Mouse (Mus musculus): ENCODE data around the gene Dnah17. TPM values are rescaled to one million over a fixed set of nuclear protein-coding genes. Genes with fewer than 3 reads are reported as not detected.
A peak's percentile ranks its signal among the peaks of the same experiment; 100 is the strongest.

Dnah17 gene
- polyA plus RNA-seq, 1 experiment from 2014 or later: 0.13 TPM

GRCm38 (mm10) chr11:118009865-118010571, 120.4 kb downstream of the Dnah17 start:
- WGBS: 43% methylated on average over 4 of the region's 4 CpGs
- Histone ChIP-seq H3K4me1 (ENCODE audit: control insufficient read depth, insufficient read depth, low read length) (peaks cover 57% of the 10 kb centered on the region), H3K27ac (ENCODE audit: low read length) (peak overlapping the region; percentile 38), H3K9me3 (ENCODE audit: control insufficient read depth, low read length) (no peaks in the 10 kb centered on the region), H3K9ac (ENCODE audit: low read depth, low read length) (peak overlapping the region; percentile 34; the same call in 1 of the 2 replicates), H3K36me3 (ENCODE audit: control insufficient read depth, insufficient read depth, low read length) (peaks cover 4% of the 10 kb centered on the region; the same call in 1 of the 2 replicates), H3K27me3 (replicated peaks; ENCODE audit: control insufficient read depth, insufficient read depth, low read length) (no peaks in the 10 kb centered on the region), H3K4me3 (ENCODE audit: low read length) (no peak overlapping the region), H3K4me2 (ENCODE audit: low read depth, low read length) (no peak overlapping the region)
- peak; percentile 41 for ATAC-seq

- WGBS: 78% methylated on average over 8 of the region's 8 CpGs
- Histone ChIP-seq H3K4me3 (ENCODE audit: low read length) (no peak overlapping the region), H3K4me1 (ENCODE audit: control insufficient read depth, insufficient read depth, low read length) (peaks cover 57% of the 10 kb centered on the region), H3K36me3 (ENCODE audit: control insufficient read depth, insufficient read depth, low read length) (peaks cover 1% of the 10 kb centered on the region; the same call in 1 of the 2 replicates), H3K27me3 (replicated peaks; ENCODE audit: control insufficient read depth, insufficient read depth, low read length) (no peaks in the 10 kb centered on the region), H3K27ac (ENCODE audit: low read length) (peak overlapping the region; percentile 38; the same call in 1 of the 2 replicates), H3K9me3 (ENCODE audit: control insufficient read depth, low read length) (no peaks in the 10 kb centered on the region), H3K4me2 (ENCODE audit: low read depth, low read length) (no peak overlapping the region), H3K9ac (ENCODE audit: low read depth, low read length) (peak overlapping the region; percentile 41; the same call in 1 of the 2 replicates)
- no peak for ATAC-seq
These were observed 121.6 kb downstream of the Dnah17 start for GRCm38 (mm10) chr11:118008843-118009242.

- peak overlapping the region; percentile 41; the same call in 1 of the 2 replicates for H3K9ac ChIP-seq (ENCODE audit: low read depth, low read length)
These were observed 122.2 kb downstream of the Dnah17 start for GRCm38 (mm10) chr11:118008144-118008805.

GRCm38 (mm10) chr11:118007460-118008143, 122.8 kb downstream of the Dnah17 start:
- Histone ChIP-seq H3K27ac (ENCODE audit: low read length) (peak overlapping the region; percentile 44; the same call in 1 of the 2 replicates), H3K9ac (ENCODE audit: low read depth, low read length) (peak overlapping the region; percentile 21; the same call in 1 of the 2 replicates), H3K36me3 (ENCODE audit: control insufficient read depth, insufficient read depth, low read length) (peaks cover 11% of the 10 kb centered on the region; the same call in 1 of the 2 replicates), H3K9me3 (ENCODE audit: control insufficient read depth, low read length) (no peaks in the 10 kb centered on the region), H3K4me2 (ENCODE audit: low read depth, low read length) (peak overlapping the region; percentile 5; the same call in 1 of the 2 replicates), H3K4me1 (ENCODE audit: control insufficient read depth, insufficient read depth, low read length) (peaks cover 55% of the 10 kb centered on the region), H3K27me3 (replicated peaks; ENCODE audit: control insufficient read depth, insufficient read depth, low read length) (no peaks in the 10 kb centered on the region), H3K4me3 (ENCODE audit: low read length) (no peak overlapping the region)
- WGBS: 49% methylated on average over 8 of the region's 8 CpGs
- ATAC-seq: peak; percentile 57

More at GRCm38 (mm10) chr11:118008144-118008805, 122.2 kb downstream of the Dnah17 start:
- H3K27ac ChIP-seq (ENCODE audit: low read length): peak overlapping the region; percentile 24
- no peak overlapping the region for H3K4me3 ChIP-seq (ENCODE audit: low read length)
- H3K36me3 ChIP-seq (ENCODE audit: control insufficient read depth, insufficient read depth, low read length): peaks cover 6% of the 10 kb centered on the region; the same call in 1 of the 2 replicates
- WGBS: 70% methylated on average over 5 of the region's 5 CpGs
- no peak for ATAC-seq
- H3K4me1 ChIP-seq (ENCODE audit: control insufficient read depth, insufficient read depth, low read length): peaks cover 57% of the 10 kb centered on the region
- H3K27me3 ChIP-seq (replicated peaks; ENCODE audit: control insufficient read depth, insufficient read depth, low read length): no peaks in the 10 kb centered on the region
- no peaks in the 10 kb centered on the region for H3K9me3 ChIP-seq (ENCODE audit: control insufficient read depth, low read length)
- no peak overlapping the region for H3K4me2 ChIP-seq (ENCODE audit: low read depth, low read length)

GRCm38 (mm10) chr11:118004217-118004616, 126.2 kb downstream of the Dnah17 start:
- Histone ChIP-seq H3K36me3 (ENCODE audit: control insufficient read depth, insufficient read depth, low read length) (peaks cover 24% of the 10 kb centered on the region), H3K9me3 (ENCODE audit: control insufficient read depth, low read length) (no peaks in the 10 kb centered on the region), H3K4me3 (ENCODE audit: low read length) (no peak overlapping the region), H3K4me1 (ENCODE audit: control insufficient read depth, insufficient read depth, low read length) (peaks cover 34% of the 10 kb centered on the region), H3K27ac (ENCODE audit: low read length) (no peak overlapping the region), H3K4me2 (ENCODE audit: low read depth, low read length) (no peak overlapping the region), H3K9ac (ENCODE audit: low read depth, low read length) (no peak overlapping the region), H3K27me3 (replicated peaks; ENCODE audit: control insufficient read depth, insufficient read depth, low read length) (no peaks in the 10 kb centered on the region)
- no peak for ATAC-seq
- 88% methylated on average over 5 of the region's 5 CpGs for WGBS

GRCm38 (mm10) chr11:118003718-118004117, 126.7 kb downstream of the Dnah17 start:
- ATAC-seq: no peak
- Histone ChIP-seq H3K27me3 (replicated peaks; ENCODE audit: control insufficient read depth, insufficient read depth, low read length) (no peaks in the 10 kb centered on the region), H3K4me2 (ENCODE audit: low read depth, low read length) (no peak overlapping the region), H3K9me3 (ENCODE audit: control insufficient read depth, low read length) (no peaks in the 10 kb centered on the region), H3K4me3 (ENCODE audit: low read length) (no peak overlapping the region), H3K27ac (ENCODE audit: low read length) (no peak overlapping the region), H3K4me1 (ENCODE audit: control insufficient read depth, insufficient read depth, low read length) (peaks cover 34% of the 10 kb centered on the region), H3K9ac (ENCODE audit: low read depth, low read length) (no peak overlapping the region), H3K36me3 (ENCODE audit: control insufficient read depth, insufficient read depth, low read length) (peaks cover 24% of the 10 kb centered on the region)
- WGBS: 69% methylated on average over 5 of the region's 5 CpGs

GRCm38 (mm10) chr11:118003176-118003575, 127.3 kb downstream of the Dnah17 start:
- no peak overlapping the region for H3K9ac ChIP-seq (ENCODE audit: low read depth, low read length)
- H3K27me3 ChIP-seq (replicated peaks; ENCODE audit: control insufficient read depth, insufficient read depth, low read length): no peaks in the 10 kb centered on the region
- H3K36me3 ChIP-seq (ENCODE audit: control insufficient read depth, insufficient read depth, low read length): peaks cover 24% of the 10 kb centered on the region
- no peak overlapping the region for H3K4me2 ChIP-seq (ENCODE audit: low read depth, low read length)
- WGBS: 93% methylated on average over 14 of the region's 14 CpGs
- no peaks in the 10 kb centered on the region for H3K9me3 ChIP-seq (ENCODE audit: control insufficient read depth, low read length)
- no peak for ATAC-seq
- peaks cover 34% of the 10 kb centered on the region for H3K4me1 ChIP-seq (ENCODE audit: control insufficient read depth, insufficient read depth, low read length)
- H3K27ac ChIP-seq (ENCODE audit: low read length): no peak overlapping the region
- no peak overlapping the region for H3K4me3 ChIP-seq (ENCODE audit: low read length)

GRCm38 (mm10) chr11:118000565-118001215, 129.7 kb downstream of the Dnah17 start:
- H3K27me3 ChIP-seq (replicated peaks; ENCODE audit: control insufficient read depth, insufficient read depth, low read length): no peaks in the 10 kb centered on the region
- WGBS: 86% methylated on average over 7 of the region's 7 CpGs
- H3K9me3 ChIP-seq (ENCODE audit: control insufficient read depth, low read length): no peaks in the 10 kb centered on the region
- H3K4me1 ChIP-seq (ENCODE audit: control insufficient read depth, insufficient read depth, low read length): peaks cover 27% of the 10 kb centered on the region
- no peak for ATAC-seq
- H3K27ac ChIP-seq (ENCODE audit: low read length): no peak overlapping the region
- no peak overlapping the region for H3K4me3 ChIP-seq (ENCODE audit: low read length)
- no peak overlapping the region for H3K9ac ChIP-seq (ENCODE audit: low read depth, low read length)
- no peak overlapping the region for H3K4me2 ChIP-seq (ENCODE audit: low read depth, low read length)
- H3K36me3 ChIP-seq (ENCODE audit: control insufficient read depth, insufficient read depth, low read length): peaks cover 24% of the 10 kb centered on the region
